Mouse (Mus musculus): ENCODE measurements around the gene Gm17467. TPM values are rescaled to one million over a fixed set of nuclear protein-coding genes. Genes with fewer than 3 reads are reported as not detected.
"Not testable (repeated sequence)": the region's sequence is repeated elsewhere in the genome, so short reads cannot be mapped to it uniquely, and the experiment has no call there.

Gene Gm17467
- total RNA-seq (2014; fragmentation: Nextera tagmentation): not detected in 2 replicates
- not detected in 2 replicates for total RNA-seq (2017)

DNA sequence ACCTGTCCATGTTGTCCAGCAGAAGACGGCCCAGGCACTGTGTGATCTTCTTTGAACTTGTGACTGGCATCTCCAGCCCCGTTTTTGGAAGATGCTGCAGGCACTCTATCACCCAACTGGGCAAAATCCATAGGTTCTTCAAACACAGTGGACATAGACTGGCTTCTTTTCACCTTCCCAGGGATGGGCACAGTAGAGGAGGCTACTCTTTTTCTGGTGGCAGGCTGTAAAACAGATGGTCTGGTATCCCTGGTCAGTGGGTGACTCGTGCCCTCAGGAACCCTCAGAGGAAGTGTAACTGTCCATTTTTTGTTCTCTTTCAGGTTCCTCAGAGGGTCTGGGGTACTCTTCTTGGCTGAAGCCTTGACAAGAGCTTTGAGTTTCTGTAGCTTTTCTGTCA, at the start of gene Gm17467:
Gene Gm17467, minus strand, starts transcription at position 101 of the 400 bp plus-strand sequence.
- ATAC-seq (replicated peaks; ENCODE audit: low FRiP score, low TSS enrichment, poor library complexity, severe bottlenecking): not testable (repeated sequence)

Other genes starting within 250 kb of the Gm17467 start
- gene Cldn34c2, start 123.1 kb downstream of the Gm17467 start, total RNA-seq (2014; fragmentation: Nextera tagmentation): 2.0 TPM in 1 of 2 replicates, not detected in the other
- gene Cldn34c2, start 123.1 kb downstream of the Gm17467 start, total RNA-seq (2017): not detected in 2 replicates
- not detected in 2 replicates for gene Cldn34c3, start 88.9 kb upstream of the Gm17467 start, total RNA-seq (2014; fragmentation: Nextera tagmentation)
- gene Cldn34c3, start 88.9 kb upstream of the Gm17467 start, total RNA-seq (2017): not detected in 2 replicates

All from megakaryocyte-erythroid progenitor cell, adult 5-6 weeks (primary cell).